Mouse (Mus musculus) liver, adult 2 months (tissue): ENCODE data around the gene Irf3. TPM values are rescaled to one million over a fixed set of nuclear protein-coding genes. Genes with fewer than 3 reads are reported as not detected.

Experiments
- DNase-seq: peaks from one replicate; pipeline ENCODE4 v3.0.0-alpha.2; 2011; ENCODE audit warnings: low read depth, low spot score; ENCODE audit errors: extremely low read depth
- H3K27ac ChIP-seq: fragments of 200-500 bp; replicated peaks from 2 replicates; pipeline ENCODE4 v1.5.1; 2012; ENCODE audit warnings: low read depth, mild to moderate bottlenecking, control low read depth, inconsistent platforms, low read length; ENCODE audit not compliant: insufficient read depth
- H3K27me3 ChIP-seq: fragments of 200-500 bp; 2 replicates; pipeline ENCODE4 v1.6.1; 2012; ENCODE audit warnings: mild to moderate bottlenecking, moderate library complexity, low read length, inconsistent platforms; ENCODE audit not compliant: control insufficient read depth, insufficient read depth
- H3K36me3 ChIP-seq: fragments of 200-500 bp; 2 replicates; pipeline ENCODE4 v1.6.1; 2012; ENCODE audit warnings: low read length, inconsistent platforms; ENCODE audit not compliant: control insufficient read depth, insufficient read depth
- H3K4me1 ChIP-seq: fragments of 200-500 bp; 2 replicates; pipeline ENCODE4 v1.6.1; 2011; ENCODE audit warnings: low read length; ENCODE audit not compliant: control insufficient read depth, insufficient read depth
- H3K4me3 ChIP-seq: fragments of 200-500 bp; 2 replicates; pipeline ENCODE4 v1.5.1; 2011; ENCODE audit warnings: low read depth, mild to moderate bottlenecking, control low read depth, low read length, moderate library complexity; ENCODE audit not compliant: insufficient read depth
- H3K79me2 ChIP-seq: fragments of 200-500 bp; 2 replicates; pipeline ENCODE4 v1.6.1; 2012; ENCODE audit warnings: inconsistent platforms, mild to moderate bottlenecking, low read length, moderate library complexity; ENCODE audit not compliant: control insufficient read depth, insufficient read depth
- H3K9ac ChIP-seq: fragments of 200-500 bp; 2 replicates; pipeline ENCODE4 v1.6.1; 2012; ENCODE audit warnings: low read depth, mild to moderate bottlenecking, control low read depth, inconsistent platforms, low read length
- CTCF ChIP-seq: fragments of 200-500 bp; IDR thresholded peaks from 2 replicates; pipeline ENCODE4 v1.5.1; 2011; ENCODE audit warnings: low read depth, low read length, control low read depth
- POLR2A ChIP-seq: fragments of 200-500 bp; IDR thresholded peaks from 2 replicates; pipeline ENCODE4 v1.6.1; 2011; ENCODE audit warnings: low read length, control low read depth; ENCODE audit not compliant: insufficient read depth; ENCODE audit errors: extremely low read depth
- WGBS: fragments of 180-500 bp; shearing (Covaris S2); methylation state at CpG from one replicate; pipeline ENCODE4 v1.1.7; 2018; 5-methylcytosine and 5-hydroxymethylcytosine counted together
- polyA plus RNA-seq: library from polyadenylated mRNA; depleted of rRNA; stranded (reverse); fragments of >200 nt; gene quantifications from 2 replicates; pipeline ENCODE4 v1.2.3, GENCODE M21; 2012; rRNA removed
- total RNA-seq: library from RNA; depleted of rRNA; stranded (reverse); fragments of >200 nt; gene quantifications from 2 replicates; pipeline ENCODE4 v1.2.3, GENCODE M21; 2014; rRNA removed

The Irf3 gene
- total and polyA plus RNA-seq, 2 experiments = 59.0 to 101 TPM

DNA sequence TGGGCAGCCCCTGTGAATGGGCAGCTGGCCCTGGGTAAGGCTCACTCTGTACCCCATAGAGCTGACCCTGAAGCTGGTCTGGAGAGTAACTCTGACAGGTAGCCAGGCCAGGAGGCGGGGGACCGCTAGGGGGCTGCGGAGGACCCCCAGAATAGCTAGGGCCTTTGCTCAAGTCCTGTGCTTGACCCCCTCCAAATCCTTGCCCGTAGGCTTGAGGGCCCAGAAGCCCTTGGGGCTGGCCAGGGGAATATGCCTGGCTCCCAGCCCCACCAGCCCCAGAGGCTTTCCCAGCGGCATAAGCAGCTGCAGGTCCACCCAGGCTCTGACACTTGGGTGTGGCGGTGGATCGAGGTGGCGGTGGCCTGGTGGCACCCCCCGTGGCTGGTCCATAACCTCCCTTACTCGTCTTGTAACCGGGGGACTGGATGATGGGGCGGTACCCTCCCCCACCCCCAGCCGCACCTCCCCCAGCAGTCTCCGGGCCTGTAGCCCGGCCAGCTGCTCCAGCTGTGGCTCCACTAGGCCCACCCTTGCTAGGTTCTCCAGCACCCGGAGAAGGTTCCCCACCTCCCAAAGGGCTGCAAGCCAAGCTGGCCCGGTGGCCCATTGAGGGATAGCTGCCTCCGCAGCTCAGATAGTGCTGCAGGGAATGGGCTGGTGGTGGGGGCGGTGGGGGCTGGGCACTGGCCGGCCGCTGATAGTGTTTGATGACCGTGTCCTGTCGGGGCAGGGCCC is 51.6 kb downstream of the Irf3 start:
- no peak for TF ChIP-seq POLR2A
- no peak for TF ChIP-seq CTCF
- 0 out of 2 replicates have a peak, but pooled peaks cover 2% of the 10 kb centered on the region for H3K36me3 ChIP-seq
- H3K4me3 ChIP-seq = no peak overlapping the region
- 94% methylated on average over 23 of the region's 23 CpGs for WGBS
- DNase-seq = no peak
- peaks cover 7% of the 10 kb centered on the region for H3K4me1 ChIP-seq
- H3K79me2 ChIP-seq = peaks cover 11% of the 10 kb centered on the region
- H3K27ac ChIP-seq = no peak overlapping the region
- no peaks in the 10 kb centered on the region for H3K27me3 ChIP-seq
- H3K9ac ChIP-seq = no peak overlapping the region

DNA sequence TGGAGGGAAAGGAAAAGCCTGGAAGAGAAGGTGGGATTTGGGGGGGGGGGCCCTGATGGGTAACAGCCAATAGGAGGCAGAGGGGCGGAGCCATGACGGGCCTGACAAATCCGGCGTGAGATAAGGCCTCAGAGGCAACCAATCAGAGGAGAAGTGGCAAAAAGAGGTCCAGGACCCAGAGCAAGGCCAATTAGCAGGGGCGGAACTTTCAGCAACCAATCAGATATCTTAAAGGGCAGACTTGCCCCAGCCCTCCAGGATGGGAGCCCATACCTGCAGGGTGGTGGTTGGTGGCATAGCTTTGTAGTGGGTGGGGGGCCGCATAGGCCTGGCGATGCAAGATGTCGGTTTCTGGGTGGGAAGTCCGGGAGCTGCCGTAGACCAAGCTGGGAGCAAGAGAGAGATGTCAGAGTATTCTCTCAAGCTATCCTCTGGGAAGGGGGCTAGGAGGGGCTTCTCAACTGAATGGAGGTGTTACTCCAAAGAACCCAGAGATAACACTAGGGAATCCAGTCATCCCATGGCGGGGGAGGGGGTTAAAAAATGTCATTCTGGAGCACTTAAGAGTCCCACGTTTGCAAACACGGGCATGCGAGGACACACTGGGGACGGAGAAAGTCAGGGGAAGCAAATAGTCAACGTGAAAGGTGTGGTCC is 53.6 kb downstream of the Irf3 start:
- 51% methylated on average over 16 of the region's 16 CpGs for WGBS
- DNase-seq = peak; percentile 38
- H3K4me1 ChIP-seq = peaks cover 10% of the 10 kb centered on the region
- H3K4me3 ChIP-seq = no peak overlapping the region
- H3K79me2 ChIP-seq = peaks cover 11% of the 10 kb centered on the region
- no peak overlapping the region for H3K27ac ChIP-seq
- H3K9ac ChIP-seq = no peak overlapping the region
- H3K36me3 ChIP-seq = 0 out of 2 replicates have a peak, but pooled peaks cover 2% of the 10 kb centered on the region
- TF ChIP-seq CTCF (no peak), POLR2A (no peak)
- H3K27me3 ChIP-seq = no peaks in the 10 kb centered on the region

DNA sequence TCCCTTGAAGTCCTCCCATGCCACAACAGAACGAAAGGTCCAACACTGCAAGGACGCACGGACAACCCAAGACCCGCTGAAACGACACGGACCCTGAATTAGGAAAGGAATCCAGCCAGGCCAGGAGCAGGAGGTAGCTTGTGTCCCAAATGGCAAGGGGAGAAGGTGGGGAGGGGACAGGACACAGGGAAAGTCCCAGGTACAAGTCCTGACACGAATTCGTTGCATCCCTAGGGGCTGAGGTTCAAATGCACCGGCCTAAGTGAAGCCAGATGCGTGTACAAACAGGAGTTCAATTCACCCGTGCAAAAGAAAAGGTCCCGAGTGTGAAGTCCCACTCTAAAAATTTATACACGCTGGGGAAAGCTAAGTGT is 54.1 kb downstream of the Irf3 start:
- 25% methylated on average over 13 of the region's 13 CpGs for WGBS
- peaks cover 10% of the 10 kb centered on the region for H3K4me1 ChIP-seq
- H3K4me3 ChIP-seq = peak overlapping the region; percentile 68; the same call in 1 of the 2 replicates
- H3K27me3 ChIP-seq = no peaks in the 10 kb centered on the region
- no peak overlapping the region for H3K27ac ChIP-seq
- peaks cover 11% of the 10 kb centered on the region; the same call in 1 of the 2 replicates for H3K79me2 ChIP-seq
- 0 out of 2 replicates have a peak, but pooled peaks cover 2% of the 10 kb centered on the region for H3K36me3 ChIP-seq
- H3K9ac ChIP-seq = peak overlapping the region; percentile 95; the same call in 1 of the 2 replicates
- TF ChIP-seq POLR2A = no peak
- TF ChIP-seq CTCF = no peak
- no peak for DNase-seq

Other genes with a start within 250 kb of the Irf3 start
Only the 30 nearest of the 37 such genes appear.
- gene Nup62, start 181.6 kb upstream of the Irf3 start, total RNA-seq = 4.0 and 5.4 TPM in 2 replicates
- 20.4 and 20.6 TPM in 2 replicates for gene Nup62, start 181.6 kb upstream of the Irf3 start, polyA plus RNA-seq
- 0.60 and 0.65 TPM in 2 replicates for gene Il4i1, start 181.3 kb upstream of the Irf3 start, total RNA-seq
- 0.85 and 1.7 TPM in 2 replicates for gene Il4i1, start 181.3 kb upstream of the Irf3 start, polyA plus RNA-seq
- gene Atf5, start 181.0 kb upstream of the Irf3 start, total RNA-seq = 22.9 and 43.9 TPM in 2 replicates
- gene Atf5, start 181.0 kb upstream of the Irf3 start, polyA plus RNA-seq = 727 and 964 TPM in 2 replicates
- gene Akt1s1, start 148.7 kb upstream of the Irf3 start, total RNA-seq = 23.9 and 35.4 TPM in 2 replicates
- 93.9 and 106 TPM in 2 replicates for gene Akt1s1, start 148.7 kb upstream of the Irf3 start, polyA plus RNA-seq
- 20.2 and 31.5 TPM in 2 replicates for gene Tbc1d17, start 148.6 kb upstream of the Irf3 start, total RNA-seq
- 81.1 and 91.6 TPM in 2 replicates for gene Tbc1d17, start 148.6 kb upstream of the Irf3 start, polyA plus RNA-seq
- 20.8 and 24.0 TPM in 2 replicates for gene Pnkp, start 140.5 kb upstream of the Irf3 start, total RNA-seq
- gene Pnkp, start 140.5 kb upstream of the Irf3 start, polyA plus RNA-seq = 42.5 and 45.7 TPM in 2 replicates
- 17.0 and 32.8 TPM in 2 replicates for gene Ptov1, start 127.9 kb upstream of the Irf3 start, total RNA-seq
- 76.1 and 91.6 TPM in 2 replicates for gene Ptov1, start 127.9 kb upstream of the Irf3 start, polyA plus RNA-seq
- gene Med25, start 104.9 kb upstream of the Irf3 start, total RNA-seq = 11.6 and 16.6 TPM in 2 replicates
- gene Med25, start 104.9 kb upstream of the Irf3 start, polyA plus RNA-seq = 114 TPM in 2 replicates
- 5.7 and 6.8 TPM in 2 replicates for gene Fuz, start 101.6 kb upstream of the Irf3 start, total RNA-seq
- 16.6 and 25.1 TPM in 2 replicates for gene Fuz, start 101.6 kb upstream of the Irf3 start, polyA plus RNA-seq
- 14.5 and 18.3 TPM in 2 replicates for gene Ap2a1, start 68.2 kb upstream of the Irf3 start, total RNA-seq
- 32.8 and 38.2 TPM in 2 replicates for gene Ap2a1, start 68.2 kb upstream of the Irf3 start, polyA plus RNA-seq
- not detected in 2 replicates for gene Tsks, start 54.4 kb upstream of the Irf3 start, total RNA-seq
- gene Tsks, start 54.4 kb upstream of the Irf3 start, polyA plus RNA-seq = 0.20 and 0.51 TPM in 2 replicates
- 0.09 and 0.34 TPM in 2 replicates for gene Cpt1c, start 22.8 kb upstream of the Irf3 start, total RNA-seq
- gene Cpt1c, start 22.8 kb upstream of the Irf3 start, polyA plus RNA-seq = 0.71 and 0.91 TPM in 2 replicates
- gene Prmt1, start 11.1 kb upstream of the Irf3 start, total RNA-seq = 15.9 and 23.0 TPM in 2 replicates
- 26.0 and 36.1 TPM in 2 replicates for gene Prmt1, start 11.1 kb upstream of the Irf3 start, polyA plus RNA-seq
- 4.2 and 5.6 TPM in 2 replicates for gene Bcl2l12, start 1.1 kb downstream of the Irf3 start, total RNA-seq
- gene Bcl2l12, start 1.1 kb downstream of the Irf3 start, polyA plus RNA-seq = 13.3 and 14.5 TPM in 2 replicates
- gene Scaf1, start 18.7 kb downstream of the Irf3 start, total RNA-seq = 4.4 and 9.7 TPM in 2 replicates
- gene Scaf1, start 18.7 kb downstream of the Irf3 start, polyA plus RNA-seq = 25.7 and 31.8 TPM in 2 replicates
- gene Rras, start 20.3 kb downstream of the Irf3 start, total RNA-seq = 8.9 and 13.9 TPM in 2 replicates
- gene Rras, start 20.3 kb downstream of the Irf3 start, polyA plus RNA-seq = 53.4 and 54.9 TPM in 2 replicates
- 1.2 and 1.7 TPM in 2 replicates for gene Prr12, start 55.2 kb downstream of the Irf3 start, total RNA-seq
- gene Prr12, start 55.2 kb downstream of the Irf3 start, polyA plus RNA-seq = 2.7 and 3.7 TPM in 2 replicates
- gene Nosip, start 64.8 kb downstream of the Irf3 start, total RNA-seq = 20.1 and 22.8 TPM in 2 replicates
- gene Nosip, start 64.8 kb downstream of the Irf3 start, polyA plus RNA-seq = 31.4 and 35.8 TPM in 2 replicates
- gene Prrg2, start 65.0 kb downstream of the Irf3 start, total RNA-seq = 26.1 and 32.8 TPM in 2 replicates
- 74.1 and 83.8 TPM in 2 replicates for gene Prrg2, start 65.0 kb downstream of the Irf3 start, polyA plus RNA-seq
- 6.7 and 8.8 TPM in 2 replicates for gene Rcn3, start 94.6 kb downstream of the Irf3 start, total RNA-seq
- 14.9 and 16.3 TPM in 2 replicates for gene Rcn3, start 94.6 kb downstream of the Irf3 start, polyA plus RNA-seq
- 163 and 188 TPM in 2 replicates for gene Fcgrt, start 106.2 kb downstream of the Irf3 start, total RNA-seq
- gene Fcgrt, start 106.2 kb downstream of the Irf3 start, polyA plus RNA-seq = 170 and 193 TPM in 2 replicates
- 355 and 400 TPM in 2 replicates for gene Rps11, start 126.8 kb downstream of the Irf3 start, total RNA-seq
- gene Rps11, start 126.8 kb downstream of the Irf3 start, polyA plus RNA-seq = 95.1 and 111 TPM in 2 replicates
- gene Rpl13a, start 131.1 kb downstream of the Irf3 start, total RNA-seq = 1,440 and 1,681 TPM in 2 replicates
- 488 and 544 TPM in 2 replicates for gene Rpl13a, start 131.1 kb downstream of the Irf3 start, polyA plus RNA-seq
- gene Gm45713, start 138.6 kb downstream of the Irf3 start, total RNA-seq = 0.13 TPM in 1 of 2 replicates, not detected in the other
- gene Gm45713, start 138.6 kb downstream of the Irf3 start, polyA plus RNA-seq = 0.98 TPM in 1 of 2 replicates, not detected in the other
- gene Flt3l, start 138.8 kb downstream of the Irf3 start, total RNA-seq = 3.2 and 5.4 TPM in 2 replicates
- gene Flt3l, start 138.8 kb downstream of the Irf3 start, polyA plus RNA-seq = 20.8 and 30.8 TPM in 2 replicates
- 48.0 and 59.1 TPM in 2 replicates for gene Pih1d1, start 156.7 kb downstream of the Irf3 start, total RNA-seq
- gene Pih1d1, start 156.7 kb downstream of the Irf3 start, polyA plus RNA-seq = 62.1 and 66.4 TPM in 2 replicates
- 33.3 and 47.6 TPM in 2 replicates for gene Aldh16a1, start 156.9 kb downstream of the Irf3 start, total RNA-seq
- gene Aldh16a1, start 156.9 kb downstream of the Irf3 start, polyA plus RNA-seq = 116 and 162 TPM in 2 replicates
- gene Slc17a7, start 166.3 kb downstream of the Irf3 start, total RNA-seq = 0.07 TPM in 1 of 2 replicates, not detected in the other
- not detected in 2 replicates for gene Slc17a7, start 166.3 kb downstream of the Irf3 start, polyA plus RNA-seq
- not detected in 2 replicates for gene Gfy, start 181.9 kb downstream of the Irf3 start, total RNA-seq
- not detected in 2 replicates for gene Gfy, start 181.9 kb downstream of the Irf3 start, polyA plus RNA-seq
- not detected in 2 replicates for gene Pth2, start 183.3 kb downstream of the Irf3 start, total RNA-seq
- gene Pth2, start 183.3 kb downstream of the Irf3 start, polyA plus RNA-seq = not detected in 2 replicates